Mouse (Mus musculus) thymus, adult 2 months (tissue): ENCODE data around the gene Sult2a8. TPM values are rescaled to one million over a fixed set of nuclear protein-coding genes. Genes with fewer than 3 reads are reported as not detected.
"Not testable (repeated sequence)": the region's sequence is repeated elsewhere in the genome, so short reads cannot be mapped to it uniquely, and the experiment has no call there.

ENCODE experiments used
- DNase-seq: peaks from one replicate; pipeline ENCODE4 v3.0.0; 2021
- H3K27ac ChIP-seq: fragments of 200-500 bp; 2 replicates; pipeline ENCODE4 v1.5.1; 2012; ENCODE audit warnings: low read length, control low read depth; ENCODE audit not compliant: control insufficient read depth, insufficient read depth
- H3K27me3 ChIP-seq: fragments of 200-500 bp; 2 replicates; pipeline ENCODE4 v1.6.1; 2012; ENCODE audit warnings: mild to moderate bottlenecking, low read length, moderate library complexity, mixed read lengths; ENCODE audit not compliant: control insufficient read depth, insufficient read depth
- H3K36me3 ChIP-seq: fragments of 200-500 bp; 2 replicates; pipeline ENCODE4 v1.6.1; 2012; ENCODE audit warnings: mild to moderate bottlenecking, low read length, moderate library complexity; ENCODE audit not compliant: control insufficient read depth, insufficient read depth
- H3K4me1 ChIP-seq: fragments of 200-500 bp; replicated peaks from 2 replicates; pipeline ENCODE4 v1.6.1; 2012; ENCODE audit warnings: low read length; ENCODE audit not compliant: control insufficient read depth, insufficient read depth
- H3K4me3 ChIP-seq: fragments of 200-500 bp; 2 replicates; pipeline ENCODE4 v1.5.1; 2012; ENCODE audit warnings: mild to moderate bottlenecking, low read length, control low read depth, moderate library complexity; ENCODE audit not compliant: control insufficient read depth, insufficient read depth
- CTCF ChIP-seq: fragments of 200-500 bp; IDR thresholded peaks from 2 replicates; pipeline ENCODE4 v1.5.1; 2012; ENCODE audit warnings: mild to moderate bottlenecking, control low read depth, low read length, moderate library complexity, borderline replicate concordance; ENCODE audit not compliant: control insufficient read depth, poor library complexity, insufficient read depth; ENCODE audit errors: extremely low read depth
- POLR2A ChIP-seq: fragments of 200-500 bp; IDR thresholded peaks from 2 replicates; pipeline ENCODE4 v1.6.1; 2012; ENCODE audit warnings: mild to moderate bottlenecking, low read length, control low read depth, moderate library complexity; ENCODE audit not compliant: control insufficient read depth, poor library complexity, insufficient read depth; ENCODE audit errors: extremely low read depth
- WGBS: fragments of 180-500 bp; shearing (Covaris S2); methylation state at CpG from one replicate; pipeline ENCODE4 v1.1.7; 2018; 5-methylcytosine and 5-hydroxymethylcytosine counted together
- polyA plus RNA-seq: library from polyadenylated mRNA; depleted of rRNA; stranded (reverse); fragments of >200 nt; gene quantifications from 2 replicates; pipeline ENCODE4 v1.2.3, GENCODE M21; 2012; rRNA removed

Sult2a8 gene
- not detected in 2 replicates for polyA plus RNA-seq

DNA sequence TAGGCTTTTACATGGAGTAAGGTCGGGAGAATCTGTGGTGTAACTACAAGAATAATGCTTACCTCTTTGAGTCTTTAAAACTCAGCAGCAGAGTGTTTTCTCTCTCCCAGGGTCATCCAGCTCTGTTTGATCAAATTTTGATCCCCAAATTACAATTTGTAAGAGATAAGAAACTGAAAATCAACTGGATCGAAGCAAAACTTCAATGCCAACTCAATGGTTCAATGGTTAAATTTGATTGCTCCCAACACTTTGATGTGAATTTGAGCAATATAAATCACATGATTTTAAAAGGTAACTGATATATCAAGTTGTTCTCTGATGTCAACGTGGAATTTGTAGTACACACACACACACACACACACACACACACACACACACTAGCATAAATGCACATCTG, at the start of gene Sult2a8:
Gene Sult2a8, minus strand, starts transcription at position 236 of the 400 bp plus-strand sequence.
- DNase-seq, result no peak
- H3K27me3 ChIP-seq, result no peaks in the 10 kb centered on the region
- no peaks in the 10 kb centered on the region for H3K4me1 ChIP-seq
- no peak within 1 kb of the TSS for H3K27ac ChIP-seq
- no peak within 1 kb of the TSS for H3K4me3 ChIP-seq
- H3K36me3 ChIP-seq, result no peaks in the 10 kb centered on the region
- 66% methylated on average over 3 of the region's 3 CpGs for WGBS
- TF ChIP-seq POLR2A (no peak), CTCF (no peak)

- 93% methylated on average over 4 of the region's 4 CpGs for WGBS
- no peak for DNase-seq
- no peaks in the 10 kb centered on the region for H3K36me3 ChIP-seq
- H3K27me3 ChIP-seq, result no peaks in the 10 kb centered on the region
- no peak within 1 kb of the TSS for H3K27ac ChIP-seq
- TF ChIP-seq CTCF (no peak), POLR2A (no peak)
- H3K4me3 ChIP-seq, result no peak within 1 kb of the TSS
- H3K4me1 ChIP-seq, result no peaks in the 10 kb centered on the region
Observed at GRCm38 (mm10) chr7:14494130-14494529, 47.6 kb upstream of the Sult2a8 start, which contains the start of gene Sult2a7. Sult2a7 (minus strand) TSS chr7:14494230.

DNA sequence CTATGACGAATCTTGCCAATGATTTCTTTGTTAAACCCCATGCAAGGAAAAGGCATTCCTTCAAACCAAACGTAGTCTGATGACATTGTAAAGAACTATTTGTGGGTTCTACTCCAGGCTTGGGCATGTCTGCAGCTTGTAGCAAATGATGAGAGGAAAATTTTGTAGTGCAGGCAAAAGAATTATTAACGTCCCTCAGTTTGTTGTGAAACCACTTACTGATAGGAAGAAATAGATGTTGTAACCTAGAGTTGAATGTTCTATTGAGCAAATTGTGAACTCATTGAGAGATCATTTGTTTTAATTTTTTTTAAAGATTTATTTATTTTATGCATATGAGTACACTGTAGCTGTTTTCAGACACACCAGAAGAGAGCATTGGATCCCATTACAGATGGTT, 46.3 kb upstream of the Sult2a8 start:
- 74% methylated on average over 3 of the region's 3 CpGs for WGBS
- Histone ChIP-seq H3K27ac (no peak overlapping the region), H3K4me1 (no peaks in the 10 kb centered on the region), H3K36me3 (no peaks in the 10 kb centered on the region), H3K27me3 (no peaks in the 10 kb centered on the region), H3K4me3 (no peak overlapping the region)
- TF ChIP-seq CTCF (no peak), POLR2A (no peak)
- no peak for DNase-seq

DNA sequence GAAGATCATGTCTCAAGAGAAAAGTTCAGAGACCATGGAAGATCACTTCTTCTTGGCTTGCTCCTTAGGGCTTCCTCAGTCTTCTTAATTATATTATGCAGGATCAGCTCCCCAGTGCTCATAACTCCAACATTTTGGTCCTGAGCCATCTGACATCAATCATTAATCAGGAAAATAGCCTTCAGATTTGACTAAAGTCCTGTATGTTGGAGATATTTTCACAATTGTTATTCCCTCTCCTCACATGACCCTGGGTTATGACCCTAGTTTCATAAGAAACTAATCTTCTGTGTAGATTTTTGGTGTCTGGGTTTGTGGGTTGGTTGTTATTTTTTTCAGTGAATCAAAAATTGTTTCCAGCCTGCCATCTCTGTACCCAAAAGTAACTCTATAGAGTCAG, 7.0 kb downstream of the Sult2a8 start:
- no peak for TF ChIP-seq CTCF
- TF ChIP-seq POLR2A, result no peak
- DNase-seq, result no peak
- no peak overlapping the region for H3K27ac ChIP-seq
- H3K4me1 ChIP-seq, result no peaks in the 10 kb centered on the region
- no peak overlapping the region for H3K4me3 ChIP-seq
- no peaks in the 10 kb centered on the region for H3K27me3 ChIP-seq
- no peaks in the 10 kb centered on the region for H3K36me3 ChIP-seq

DNA sequence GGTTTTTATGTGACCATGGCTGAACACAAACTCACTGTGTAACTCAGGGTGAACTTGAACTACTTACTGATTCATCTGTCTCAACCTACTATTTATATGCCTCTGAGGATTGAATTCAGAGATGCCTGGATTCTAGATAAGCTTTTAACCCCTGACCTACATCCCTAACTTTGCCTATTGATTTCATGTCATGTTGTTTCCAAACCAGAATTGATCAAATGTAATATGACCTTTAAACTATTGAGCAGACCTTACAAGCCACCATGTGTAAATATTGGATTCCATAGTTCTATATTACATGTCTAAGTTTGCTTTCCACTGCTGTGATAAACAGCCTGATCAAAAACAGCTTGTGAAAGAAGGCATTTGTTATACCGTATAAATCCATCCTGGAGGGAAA, 8.1 kb downstream of the Sult2a8 start:
- Histone ChIP-seq H3K4me1 (no peaks in the 10 kb centered on the region), H3K27ac (no peak overlapping the region), H3K27me3 (no peaks in the 10 kb centered on the region), H3K4me3 (no peak overlapping the region), H3K36me3 (no peaks in the 10 kb centered on the region)
- DNase-seq, result no peak
- WGBS, result 83% methylated on average over 1 of the region's 1 CpGs
- no peak for TF ChIP-seq POLR2A
- no peak for TF ChIP-seq CTCF

DNA sequence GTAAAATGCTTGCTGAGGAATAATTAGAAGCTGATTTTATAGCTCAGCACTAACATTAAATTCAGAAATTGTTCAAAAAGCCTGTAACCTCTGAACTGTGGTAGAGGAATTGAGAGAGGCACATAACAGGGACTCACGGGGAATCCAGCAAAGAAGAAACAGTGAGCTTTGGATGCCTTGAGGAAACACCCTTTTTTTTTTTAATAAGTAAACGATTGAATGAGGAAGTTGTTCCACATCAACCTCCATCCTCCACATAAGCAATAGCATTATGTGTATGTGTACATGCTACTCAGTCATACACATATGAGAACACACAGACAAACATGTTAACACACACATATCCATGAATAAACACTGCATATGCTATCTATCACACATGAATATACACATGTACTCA, 8.5 kb downstream of the Sult2a8 start:
- WGBS, result 89% methylated on average over 2 of the region's 2 CpGs
- no peak for DNase-seq
- Histone ChIP-seq H3K4me3 (no peak overlapping the region), H3K4me1 (no peaks in the 10 kb centered on the region), H3K27ac (no peak overlapping the region), H3K27me3 (no peaks in the 10 kb centered on the region), H3K36me3 (no peaks in the 10 kb centered on the region)
- TF ChIP-seq CTCF, result no peak
- no peak for TF ChIP-seq POLR2A

DNA sequence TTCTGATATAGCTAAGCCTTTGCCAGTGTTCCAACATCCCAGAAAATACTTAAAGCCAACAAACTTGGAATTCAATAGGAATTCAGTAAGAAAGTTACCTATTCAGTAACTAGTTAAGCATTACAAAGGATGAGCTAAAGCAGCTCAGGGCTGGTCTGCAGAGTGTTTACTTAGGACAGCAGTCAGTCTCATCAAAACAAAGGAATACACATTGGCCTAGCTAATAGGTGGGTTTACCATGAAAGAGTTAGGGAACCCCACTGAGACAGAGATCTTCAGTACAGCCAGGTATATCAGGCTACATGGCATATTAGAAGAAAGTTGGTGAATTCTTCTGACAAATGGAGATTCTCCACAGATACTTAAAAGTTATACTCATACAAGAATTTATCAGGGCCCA, 47.2 kb downstream of the Sult2a8 start:
- H3K36me3 ChIP-seq, DNase-seq, H3K4me1 ChIP-seq, H3K4me3 ChIP-seq, H3K27me3 ChIP-seq, H3K27ac ChIP-seq: not testable (repeated sequence)
